Mouse (Mus musculus): ENCODE measurements around the gene Sh3bp5.

DNA sequence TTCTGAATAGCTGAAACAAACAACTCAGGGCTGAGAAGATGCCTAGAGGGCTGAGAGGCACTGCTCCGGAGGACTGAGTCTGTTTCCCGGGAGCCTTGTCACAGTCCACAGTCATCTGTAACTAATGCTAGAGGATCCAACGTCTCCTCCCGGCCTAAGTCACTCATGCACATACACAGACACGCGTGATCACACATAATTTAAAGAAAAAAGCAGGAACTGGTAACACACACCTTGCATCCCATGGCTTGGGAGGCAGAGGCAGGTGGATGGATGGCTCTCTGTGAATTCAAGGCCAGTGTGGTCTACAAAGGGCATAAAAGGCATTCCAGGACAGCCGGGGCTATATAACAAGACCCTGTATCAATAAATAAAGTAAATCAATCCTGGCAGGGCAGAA, 14.9 kb downstream of the Sh3bp5 start:
- TF ChIP-seq EP300 (IDR thresholded peaks at IDR 0.05) (no peak), CTCF (IDR thresholded peaks at IDR 0.05) (no peak)
